Mouse (Mus musculus) naive thymus-derived CD4-positive, alpha-beta T cell, adult 2 months (primary cell): Measurements from ENCODE around the gene Flrt1.

Experiments
- DNase-seq: peaks from one replicate; pipeline ENCODE4 v3.0.0-alpha.2; 2011; ENCODE audit warnings: low read depth

Gene Flrt1

DNA sequence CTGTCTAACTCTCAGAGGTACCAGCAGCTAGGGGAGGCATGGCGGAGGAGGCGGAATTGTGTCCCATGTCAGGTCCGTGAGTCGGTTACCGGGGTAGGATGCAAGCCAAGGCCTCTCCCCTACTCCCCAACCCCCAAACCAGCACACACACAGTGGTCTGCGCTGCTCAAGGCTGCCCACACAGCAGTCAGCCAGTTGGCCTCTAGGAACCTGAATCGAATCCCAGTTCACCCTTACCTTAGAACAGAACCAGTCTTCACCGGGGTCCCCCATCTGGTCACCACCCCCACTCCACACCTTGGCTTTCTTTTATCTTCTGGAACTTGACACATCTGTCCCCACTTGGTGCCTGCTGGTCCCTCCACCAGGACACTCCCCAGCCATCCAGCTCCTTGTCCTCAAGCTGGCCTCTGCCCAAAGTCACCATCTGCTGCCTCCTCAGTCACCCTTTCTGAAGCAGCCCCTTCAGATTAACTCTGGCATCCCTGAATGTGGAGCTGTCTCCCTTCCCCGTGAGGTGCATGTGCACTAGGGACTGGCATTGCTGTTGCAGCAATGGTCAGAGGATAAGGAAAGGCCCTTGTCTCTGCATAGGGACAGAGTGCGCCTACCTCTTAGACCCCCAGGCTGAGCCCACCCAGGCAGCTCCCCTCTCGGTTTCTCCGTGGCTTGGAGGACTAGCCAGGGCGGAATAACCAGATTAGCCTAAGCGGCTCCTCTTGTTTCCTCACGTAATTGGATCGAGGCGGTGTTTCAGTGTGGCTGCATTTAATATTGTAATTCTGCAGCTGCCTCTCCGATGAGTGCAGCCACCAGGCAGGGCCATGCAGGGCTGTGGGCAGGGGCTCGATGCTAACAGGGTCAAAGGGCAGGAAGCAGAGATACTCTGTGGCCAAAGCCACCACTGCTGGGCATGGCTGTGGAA, 23.3 kb upstream of the Flrt1 start:
- DNase-seq = no peak

GRCm38 (mm10) chr19:7126933-7127332, 21.4 kb upstream of the Flrt1 start:
- DNase-seq = no peak

GRCm38 (mm10) chr19:7126209-7126608, 20.7 kb upstream of the Flrt1 start:
- DNase-seq = no peak

GRCm38 (mm10) chr19:7125526-7126156, 20.1 kb upstream of the Flrt1 start:
- DNase-seq = no peak

DNA sequence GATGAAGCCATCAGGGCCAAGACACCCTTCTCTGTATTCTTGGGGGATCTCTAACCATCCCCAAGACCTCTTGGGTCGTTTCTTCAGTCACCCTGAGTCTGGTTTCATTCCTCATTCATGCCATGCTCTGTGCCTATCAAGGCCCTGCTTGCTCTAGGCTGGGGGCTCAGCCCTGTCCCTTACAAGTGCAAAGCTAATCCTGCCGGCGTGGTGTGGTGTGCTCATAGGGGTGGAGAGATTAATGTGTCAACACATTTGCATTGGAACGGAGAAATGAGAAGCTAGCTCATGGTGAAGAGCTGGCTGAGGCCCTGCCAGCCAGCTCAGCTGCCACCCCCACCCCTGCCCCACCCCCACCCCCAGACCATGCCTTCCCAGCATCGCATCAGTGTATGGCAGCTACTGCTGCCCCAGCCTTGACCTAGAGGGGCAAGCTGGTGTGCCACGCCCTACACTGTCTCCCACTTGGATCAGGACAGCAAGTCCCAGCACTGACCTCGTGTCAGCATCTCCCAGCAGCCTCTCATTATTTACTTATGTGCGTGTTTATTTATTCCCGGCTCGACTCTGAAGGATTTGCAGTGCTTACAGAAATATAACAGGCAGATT, 17.3 kb upstream of the Flrt1 start:
- no peak for DNase-seq

GRCm38 (mm10) chr19:7122277-7122676, 16.7 kb upstream of the Flrt1 start:
- DNase-seq = no peak

- no peak for DNase-seq
Observed at GRCm38 (mm10) chr19:7121252-7121651, 15.7 kb upstream of the Flrt1 start.

DNA sequence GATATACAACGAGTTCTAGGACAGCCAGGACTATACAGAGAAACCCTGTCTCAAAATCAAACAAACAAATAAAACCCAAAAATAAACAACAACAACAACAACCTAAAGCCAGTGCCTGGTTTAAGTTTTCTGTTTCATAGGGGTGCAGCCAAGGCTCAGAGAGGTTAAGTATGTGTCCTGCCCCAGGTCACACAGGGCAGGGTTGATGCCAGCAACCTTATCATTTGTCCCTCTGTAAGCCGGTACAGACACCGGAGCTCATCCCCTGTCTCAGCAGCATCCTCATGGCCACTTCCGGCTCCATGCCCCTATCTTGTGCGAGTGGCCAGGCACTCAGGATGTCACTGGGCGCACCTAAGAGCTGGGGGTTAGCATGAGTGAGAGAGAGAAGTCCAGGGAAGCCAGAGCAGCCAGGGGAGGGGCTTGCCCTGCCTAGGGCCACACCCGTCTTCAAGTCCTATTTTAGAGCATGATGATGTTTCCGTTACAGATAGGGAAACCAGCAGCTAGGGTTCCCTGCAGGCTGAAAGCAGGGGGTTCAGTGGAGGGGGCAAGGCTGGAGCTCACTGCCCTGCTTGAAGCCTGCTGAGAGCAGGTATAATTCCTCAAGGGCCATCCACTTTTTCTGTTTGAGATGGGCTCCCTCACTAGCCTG, 12.3 kb upstream of the Flrt1 start:
- DNase-seq = peak; percentile 13

GRCm38 (mm10) chr19:7117141-7117540, 11.6 kb upstream of the Flrt1 start:
- no peak for DNase-seq

- DNase-seq = peak; percentile 21
Observed at GRCm38 (mm10) chr19:7116038-7116731, 10.7 kb upstream of the Flrt1 start.

GRCm38 (mm10) chr19:7113574-7113973, 8.0 kb upstream of the Flrt1 start:
- no peak for DNase-seq

- no peak for DNase-seq
Observed at GRCm38 (mm10) chr19:7112628-7113027, 7.1 kb upstream of the Flrt1 start.

DNA sequence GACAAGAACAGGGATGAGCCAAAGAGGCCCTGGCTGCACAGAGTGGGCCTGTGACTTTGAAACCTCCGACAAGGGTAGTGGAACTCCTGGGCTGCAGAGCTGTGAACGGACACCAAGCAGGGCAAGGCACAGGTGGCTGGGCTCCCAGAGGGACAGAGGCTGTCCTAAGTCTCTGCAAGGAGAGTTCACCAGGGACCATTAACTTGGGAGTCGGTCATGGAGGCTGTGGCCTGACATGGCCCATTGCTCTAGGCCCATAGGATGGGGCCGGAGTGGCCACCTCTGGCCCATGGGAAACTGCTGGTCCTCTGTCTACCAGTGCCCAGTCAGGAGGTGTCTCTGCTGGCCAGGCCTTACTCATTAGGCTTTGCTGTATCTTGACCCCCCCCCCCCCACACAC, 6.2 kb upstream of the Flrt1 start:
- DNase-seq = no peak

- no peak for DNase-seq
Observed at GRCm38 (mm10) chr19:7111309-7111708, 5.8 kb upstream of the Flrt1 start.

DNA sequence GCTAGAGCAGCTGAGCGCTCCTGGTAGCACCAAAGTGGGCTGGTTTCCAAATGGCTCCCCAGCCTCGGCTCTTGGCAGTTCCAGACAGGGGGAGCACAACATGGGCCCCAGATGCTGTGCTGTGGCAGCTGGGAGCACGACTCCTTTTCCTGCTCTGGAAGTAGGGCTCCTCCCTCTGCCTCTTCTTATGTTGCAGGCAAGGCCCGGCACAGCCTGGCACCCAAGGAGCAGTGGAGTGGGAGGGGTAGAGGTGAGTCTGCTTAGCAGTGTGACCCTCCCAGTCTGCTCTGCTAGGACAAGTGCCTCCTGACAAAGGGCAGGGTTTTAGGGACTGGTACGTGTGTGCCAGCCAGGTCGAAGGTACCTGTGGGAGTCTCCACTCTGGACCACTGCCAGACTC, 5.3 kb upstream of the Flrt1 start:
- no peak for DNase-seq

DNA sequence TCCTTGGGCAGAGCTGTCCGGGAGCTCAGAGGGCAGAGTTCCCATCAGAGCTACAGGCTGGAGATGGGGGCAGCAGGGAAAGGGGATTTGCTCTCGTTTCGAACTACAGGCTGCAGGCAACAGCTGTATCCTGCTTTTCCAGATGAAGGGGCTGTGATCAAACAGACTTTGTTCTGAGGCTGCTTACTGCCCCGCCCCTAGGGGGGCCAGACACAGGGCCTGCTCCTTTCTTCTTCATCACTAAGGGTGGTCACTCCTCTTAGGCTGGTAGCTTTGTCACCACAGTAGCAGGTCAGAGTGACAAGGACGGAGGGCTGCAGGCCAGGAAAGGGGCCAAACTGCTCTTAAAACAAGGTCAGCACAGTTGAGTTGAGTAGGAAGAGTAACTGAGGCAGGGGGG, 4.6 kb upstream of the Flrt1 start:
- no peak for DNase-seq

- DNase-seq = peak; percentile 55
Observed at GRCm38 (mm10) chr19:7108114-7108905, 2.8 kb upstream of the Flrt1 start.

- DNase-seq = no peak
Observed at GRCm38 (mm10) chr19:7107174-7107573, 1.6 kb upstream of the Flrt1 start.

GRCm38 (mm10) chr19:7106566-7106965, 1.0 kb upstream of the Flrt1 start:
- DNase-seq = no peak

DNA sequence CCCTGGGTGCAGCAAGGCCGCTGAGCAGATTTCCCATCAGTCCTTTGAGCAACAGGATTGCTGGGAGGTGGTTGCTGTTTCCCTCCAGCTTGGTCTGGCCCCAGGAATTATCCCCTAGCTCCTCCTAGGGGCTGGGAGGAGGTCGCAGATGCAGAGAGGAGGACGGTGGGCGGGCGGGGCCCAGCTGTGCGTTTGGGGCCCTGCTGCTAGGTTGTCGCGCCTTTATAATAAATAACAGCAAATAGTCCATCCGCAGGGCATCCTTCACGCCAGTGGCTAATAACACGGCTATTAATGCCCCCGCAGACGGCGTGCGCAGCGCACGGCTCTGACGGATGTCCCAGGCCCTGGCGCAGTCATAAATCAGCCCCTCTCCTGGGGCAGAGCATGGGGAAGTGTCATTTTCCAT, 1.5 kb downstream of the Flrt1 start:
- DNase-seq = no peak

DNA sequence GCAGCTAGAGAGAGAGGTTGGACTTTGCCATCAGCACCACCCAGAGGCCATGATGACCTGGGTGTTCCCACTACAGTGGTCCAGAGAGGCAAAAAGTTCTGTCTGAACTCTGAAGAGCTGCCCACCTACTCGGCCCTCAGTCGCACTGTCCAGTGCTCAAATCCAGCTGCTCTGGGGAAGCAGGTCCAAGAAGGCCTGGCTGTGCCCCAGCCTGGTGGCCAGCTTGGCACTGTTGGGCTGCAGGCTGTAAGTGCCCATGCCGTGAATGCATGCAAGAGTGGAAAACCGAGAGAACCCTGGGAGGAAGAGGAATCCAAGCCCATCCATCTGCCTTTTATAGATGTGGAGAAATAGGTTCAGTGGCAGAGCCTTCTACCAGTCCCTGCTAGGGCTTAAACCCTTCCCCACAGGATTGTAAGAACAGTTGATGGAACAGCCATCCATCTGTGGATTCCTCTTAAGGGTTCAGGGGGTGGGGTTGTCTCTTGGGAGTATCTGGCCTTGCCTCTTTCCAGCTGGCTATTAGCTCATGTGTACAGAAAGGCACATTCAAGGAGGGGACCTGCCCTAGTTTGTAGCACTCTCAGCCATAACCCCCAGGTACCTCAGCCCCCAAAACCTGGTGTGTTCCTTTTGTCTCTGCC, 2.1 kb downstream of the Flrt1 start:
- DNase-seq = no peak
